Mouse (Mus musculus) heart, embryonic 15.5 days (tissue): ENCODE measurements around the gene Marveld1. TPM values are rescaled to one million over a fixed set of nuclear protein-coding genes. Genes with fewer than 3 reads are reported as not detected.

Experiments used
- ATAC-seq: fragments of 200-750 bp; cut with Nextera tagmentation; replicated peaks from 2 replicates; pipeline ENCODE4 v1.8.0; 2017; ENCODE audit warnings: low read depth, moderate TSS enrichment; ENCODE audit not compliant: insufficient number of reproducible peaks, insufficient read depth, low FRiP score
- H3K27ac ChIP-seq: fragments of 300-500 bp; sonication (generic); 2 replicates; pipeline ENCODE4 v1.5.1; 2015; ENCODE audit warnings: mild to moderate bottlenecking, inconsistent platforms
- H3K27me3 ChIP-seq: fragments of 300-500 bp; sonication (generic); 2 replicates; pipeline ENCODE4 v1.6.1; 2015; ENCODE audit warnings: inconsistent platforms
- H3K36me3 ChIP-seq: fragments of 300-500 bp; sonication (generic); 2 replicates; pipeline ENCODE4 v1.6.1; 2015; ENCODE audit warnings: mild to moderate bottlenecking, inconsistent platforms
- H3K4me1 ChIP-seq: fragments of 300-500 bp; sonication (generic); replicated peaks from 2 replicates; pipeline ENCODE4 v1.6.1; 2015; ENCODE audit warnings: inconsistent platforms
- H3K4me2 ChIP-seq: fragments of 300-500 bp; sonication (generic); 2 replicates; pipeline ENCODE4 v1.6.1; 2015; ENCODE audit warnings: inconsistent platforms, mild to moderate bottlenecking, moderate library complexity
- H3K4me3 ChIP-seq: fragments of 300-500 bp; sonication (generic); 2 replicates; pipeline ENCODE4 v1.5.1; 2015; ENCODE audit warnings: mild to moderate bottlenecking, inconsistent platforms
- H3K9ac ChIP-seq: fragments of 300-500 bp; sonication (generic); 2 replicates; pipeline ENCODE4 v1.6.1; 2015; ENCODE audit warnings: mild to moderate bottlenecking, inconsistent platforms
- H3K9me3 ChIP-seq: fragments of 300-500 bp; sonication (generic); replicated peaks from 2 replicates; pipeline ENCODE4 v1.6.1; 2016; ENCODE audit warnings: inconsistent platforms
- WGBS: fragments of 180-500 bp; shearing (Covaris S2); methylation state at CpG from one replicate; pipeline ENCODE4 v1.1.7; 2015; ENCODE audit warnings: mixed read lengths; 5-methylcytosine and 5-hydroxymethylcytosine counted together
- polyA plus RNA-seq: library from polyadenylated mRNA; unstranded; fragments of >200 nt; fragmentation: Nextera tagmentation; extraction: Ambion mirVana; gene quantifications from 2 replicates; pipeline ENCODE4 v1.2.1, GENCODE M21; 2015

The Marveld1 gene
- 15.8 and 24.0 TPM in 2 replicates for polyA plus RNA-seq

DNA sequence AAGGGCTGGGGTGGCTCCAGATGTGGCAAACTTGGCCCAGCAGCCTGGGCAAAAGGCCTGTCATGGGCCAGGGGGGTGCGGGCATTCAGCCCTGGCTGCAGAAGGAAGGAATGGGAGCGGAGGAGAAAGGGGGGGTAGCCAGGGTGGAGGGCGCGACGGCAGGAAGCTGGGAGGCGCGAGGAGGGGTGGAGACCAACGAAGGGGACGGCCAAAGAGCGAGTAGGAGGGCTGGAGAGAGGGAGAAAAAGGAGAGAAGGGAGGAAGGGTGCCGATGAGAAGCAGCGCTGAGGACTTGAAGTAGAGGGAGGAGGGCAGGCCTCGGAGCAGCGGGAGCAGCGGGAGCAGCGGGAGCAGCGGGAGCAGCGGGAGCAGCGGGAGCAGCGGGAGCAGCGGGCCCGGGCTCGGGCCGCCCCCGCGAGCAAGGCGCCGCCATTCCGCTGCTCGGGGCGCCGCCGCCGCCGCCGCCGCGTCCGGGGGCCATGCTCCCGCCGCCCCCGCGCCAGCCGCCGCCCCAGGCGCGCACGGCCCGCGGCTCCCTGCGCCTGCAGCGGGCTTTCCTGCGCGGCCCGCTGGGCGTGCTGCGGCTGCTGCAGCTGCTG lies at the start of gene Marveld1:
Gene Marveld1, plus strand, starts transcription at position 231 of the 599 bp plus-strand sequence.
- WGBS, result under 1% methylated on average over 25 of the region's 57 CpGs
- peak; percentile 77 for ATAC-seq
- H3K9ac ChIP-seq, result peak within 1 kb of the TSS; percentile 88
- H3K27ac ChIP-seq, result peak within 1 kb of the TSS; percentile 91
- H3K4me2 ChIP-seq, result peak within 1 kb of the TSS; percentile 90
- no peaks in the 10 kb centered on the region for H3K36me3 ChIP-seq
- no peaks in the 10 kb centered on the region for H3K27me3 ChIP-seq
- no peaks in the 10 kb centered on the region for H3K9me3 ChIP-seq
- H3K4me1 ChIP-seq, result peaks cover 57% of the 10 kb centered on the region
- H3K4me3 ChIP-seq, result peak within 1 kb of the TSS; percentile 79

DNA sequence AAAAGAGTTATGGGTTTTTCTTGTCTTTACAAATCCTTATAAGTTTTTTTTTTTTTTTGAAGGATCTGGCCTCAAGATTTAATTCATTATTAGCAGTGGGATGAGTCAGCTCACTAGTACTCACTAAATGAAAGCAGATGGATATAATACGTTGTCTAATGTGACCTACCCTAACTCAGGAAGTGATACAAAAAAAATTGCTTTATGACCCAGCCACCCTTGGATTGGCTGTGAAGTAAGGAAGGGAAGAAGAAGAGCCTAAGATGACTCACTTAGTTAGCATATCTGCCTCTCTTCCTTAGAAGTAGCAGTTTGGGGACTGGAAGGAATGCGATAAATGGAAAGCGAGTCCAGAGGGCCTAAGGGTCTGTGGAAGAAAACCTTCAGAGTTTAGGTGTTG lies 47.8 kb upstream of the Marveld1 start:
- Histone ChIP-seq H3K27ac (no peak overlapping the region), H3K9ac (no peak overlapping the region), H3K36me3 (peaks cover 14% of the 10 kb centered on the region), H3K27me3 (no peaks in the 10 kb centered on the region), H3K4me3 (no peak overlapping the region), H3K4me2 (no peak overlapping the region), H3K4me1 (no peaks in the 10 kb centered on the region), H3K9me3 (no peaks in the 10 kb centered on the region)
- ATAC-seq, result no peak
- 78% methylated on average over 3 of the region's 3 CpGs for WGBS

DNA sequence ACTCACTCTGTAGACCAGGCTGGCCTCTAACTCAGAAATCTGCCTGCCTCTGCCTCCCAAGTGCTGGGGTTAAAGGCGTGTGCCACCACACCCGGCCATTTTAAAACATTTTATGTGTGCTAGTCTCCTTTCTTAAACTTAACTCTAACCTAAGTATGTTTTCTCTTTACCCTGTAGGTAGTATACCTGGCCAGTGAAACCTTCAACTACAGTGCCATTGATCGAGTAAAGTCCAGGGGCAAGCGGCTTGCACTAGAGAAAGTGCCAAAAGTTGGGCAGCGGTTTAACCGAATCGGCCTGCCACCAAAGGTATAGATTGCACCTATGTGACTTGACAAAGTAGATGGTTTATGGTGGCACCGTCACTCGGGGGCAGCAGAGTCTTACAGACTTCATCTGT lies 42.5 kb upstream of the Marveld1 start:
- peaks cover 23% of the 10 kb centered on the region for H3K36me3 ChIP-seq
- no peak for ATAC-seq
- no peak overlapping the region for H3K27ac ChIP-seq
- no peak overlapping the region for H3K4me3 ChIP-seq
- H3K4me2 ChIP-seq, result no peak overlapping the region
- no peak overlapping the region for H3K9ac ChIP-seq
- WGBS, result 91% methylated on average over 9 of the region's 9 CpGs
- H3K9me3 ChIP-seq, result no peaks in the 10 kb centered on the region
- H3K27me3 ChIP-seq, result no peaks in the 10 kb centered on the region
- no peaks in the 10 kb centered on the region for H3K4me1 ChIP-seq

DNA sequence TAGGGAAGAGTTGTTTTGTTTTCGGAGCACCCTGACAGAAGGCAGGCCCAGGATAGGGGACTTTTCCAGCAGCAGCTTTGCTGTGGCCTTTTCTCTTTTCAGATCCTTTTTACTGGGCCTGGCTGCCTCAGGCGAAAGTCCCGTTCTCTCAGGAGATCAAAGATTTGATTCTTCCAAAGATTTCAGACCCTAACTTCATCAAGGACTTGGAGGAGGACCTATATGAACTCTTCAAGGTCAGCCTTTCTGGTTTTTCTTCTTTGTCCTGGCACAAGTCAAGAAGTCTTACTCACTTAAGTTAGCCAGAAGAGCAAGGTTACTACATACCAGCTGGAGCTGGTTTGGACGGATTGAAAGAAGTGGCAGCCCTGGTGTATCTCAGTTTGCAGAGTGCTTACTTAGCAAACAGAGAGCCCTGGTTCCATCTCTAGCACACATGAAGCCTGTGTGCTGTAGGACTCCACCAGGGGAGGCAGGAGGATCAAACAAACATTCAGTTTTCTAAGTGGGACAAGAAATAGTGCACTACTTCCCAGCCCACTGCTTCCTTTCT lies 31.3 kb upstream of the Marveld1 start:
- Histone ChIP-seq H3K9ac (no peak overlapping the region), H3K4me3 (no peak overlapping the region), H3K27me3 (no peaks in the 10 kb centered on the region), H3K27ac (no peak overlapping the region), H3K9me3 (no peaks in the 10 kb centered on the region), H3K36me3 (peaks cover 40% of the 10 kb centered on the region), H3K4me2 (no peak overlapping the region), H3K4me1 (no peaks in the 10 kb centered on the region)
- WGBS, result 85% methylated on average over 4 of the region's 4 CpGs
- no peak for ATAC-seq

DNA sequence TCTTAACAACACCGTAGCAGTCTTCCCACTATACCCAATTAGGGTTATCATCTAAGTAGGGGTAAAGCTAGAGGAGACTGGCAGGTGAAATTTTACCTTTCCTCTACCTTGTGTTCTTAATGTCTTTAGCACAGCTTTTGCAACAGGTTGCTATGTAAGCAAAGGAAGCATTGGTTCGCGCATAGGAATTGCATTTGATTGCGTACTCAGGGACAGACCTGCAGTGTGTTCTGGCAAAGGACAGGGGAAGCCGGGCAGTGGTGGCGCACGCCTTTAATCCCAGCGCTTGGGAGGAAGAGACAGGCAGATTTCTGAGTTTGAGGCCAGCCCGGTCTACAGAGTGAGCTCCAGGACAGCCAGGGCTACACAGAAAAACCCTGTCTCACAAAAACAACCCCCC lies 29.1 kb upstream of the Marveld1 start:
- no peak overlapping the region for H3K9ac ChIP-seq
- H3K36me3 ChIP-seq, result peaks cover 58% of the 10 kb centered on the region
- 93% methylated on average over 9 of the region's 9 CpGs for WGBS
- H3K4me1 ChIP-seq, result no peaks in the 10 kb centered on the region
- ATAC-seq, result no peak
- H3K27me3 ChIP-seq, result no peaks in the 10 kb centered on the region
- H3K9me3 ChIP-seq, result no peaks in the 10 kb centered on the region
- H3K4me3 ChIP-seq, result no peak overlapping the region
- no peak overlapping the region for H3K27ac ChIP-seq
- H3K4me2 ChIP-seq, result no peak overlapping the region

DNA sequence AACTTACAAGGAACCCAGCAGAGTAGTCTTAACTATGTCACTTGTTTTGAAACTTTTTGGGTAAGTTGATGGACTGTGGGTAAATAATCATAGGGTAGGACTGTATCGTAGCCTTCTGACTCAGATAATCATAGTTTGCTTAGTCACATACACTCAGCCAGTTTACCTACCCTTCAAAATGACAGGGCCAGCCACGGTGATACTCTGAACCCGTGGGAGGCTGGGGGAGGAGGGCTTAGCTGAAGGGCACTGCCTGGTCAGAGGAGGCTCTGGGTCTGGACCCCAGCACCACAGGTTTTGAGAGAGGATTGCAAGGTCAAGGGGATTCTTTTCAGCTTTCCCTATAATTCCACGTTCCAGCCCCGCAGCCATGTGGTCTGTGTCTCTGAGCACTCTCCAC lies 28.6 kb upstream of the Marveld1 start:
- no peaks in the 10 kb centered on the region for H3K4me1 ChIP-seq
- WGBS, result 77% methylated on average over 5 of the region's 5 CpGs
- H3K27me3 ChIP-seq, result no peaks in the 10 kb centered on the region
- H3K9ac ChIP-seq, result no peak overlapping the region
- peaks cover 58% of the 10 kb centered on the region for H3K36me3 ChIP-seq
- no peak overlapping the region for H3K4me3 ChIP-seq
- ATAC-seq, result no peak
- H3K9me3 ChIP-seq, result no peaks in the 10 kb centered on the region
- H3K27ac ChIP-seq, result no peak overlapping the region
- H3K4me2 ChIP-seq, result no peak overlapping the region

DNA sequence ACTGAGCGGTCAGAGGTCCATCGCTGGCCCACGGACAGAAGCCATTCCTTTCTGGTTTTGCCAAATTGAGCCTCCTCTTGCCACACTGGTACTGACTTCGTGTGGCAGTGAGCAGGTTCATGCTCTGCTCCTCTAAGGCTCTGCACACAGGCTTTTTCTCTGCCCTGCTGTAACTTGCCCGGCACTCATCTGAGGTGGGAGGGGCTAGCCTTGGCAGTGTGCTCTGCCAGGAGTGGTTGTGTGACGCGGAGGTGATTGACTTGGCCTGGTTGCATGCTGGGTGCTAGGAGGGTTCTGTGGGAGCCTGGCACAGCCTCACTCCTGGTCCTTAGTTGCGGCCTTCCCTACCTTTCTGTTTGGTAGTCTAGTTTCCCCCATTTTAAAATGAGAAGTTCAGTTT lies 26.7 kb upstream of the Marveld1 start:
- no peaks in the 10 kb centered on the region for H3K27me3 ChIP-seq
- H3K4me1 ChIP-seq, result peaks cover 6% of the 10 kb centered on the region
- H3K4me3 ChIP-seq, result no peak overlapping the region
- peaks cover 49% of the 10 kb centered on the region for H3K36me3 ChIP-seq
- no peak overlapping the region for H3K27ac ChIP-seq
- H3K9ac ChIP-seq, result no peak overlapping the region
- WGBS, result 87% methylated on average over 8 of the region's 8 CpGs
- no peak overlapping the region for H3K4me2 ChIP-seq
- no peaks in the 10 kb centered on the region for H3K9me3 ChIP-seq
- ATAC-seq, result no peak

DNA sequence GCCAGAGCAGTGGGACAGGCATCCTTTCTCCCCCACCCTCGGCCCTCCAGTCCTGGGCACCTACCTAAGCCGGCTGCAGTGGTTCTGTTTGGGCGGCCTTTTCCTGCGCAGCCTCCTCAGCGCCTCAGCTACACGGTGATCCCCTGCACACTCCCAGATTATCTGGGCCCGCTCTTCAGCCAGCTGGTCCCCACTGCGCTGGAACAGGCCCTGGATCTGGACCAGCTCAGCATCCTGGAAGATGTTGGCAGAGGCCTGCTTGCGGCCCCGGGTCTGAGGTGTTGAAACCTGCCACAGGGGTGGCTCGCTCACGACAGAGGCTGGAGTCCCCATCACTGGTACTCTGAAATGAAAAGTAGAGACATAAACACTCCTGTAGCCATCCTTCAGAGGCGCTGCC lies 22.5 kb upstream of the Marveld1 start:
- no peak overlapping the region for H3K9ac ChIP-seq
- 79% methylated on average over 13 of the region's 13 CpGs for WGBS
- peaks cover 35% of the 10 kb centered on the region for H3K4me1 ChIP-seq

DNA sequence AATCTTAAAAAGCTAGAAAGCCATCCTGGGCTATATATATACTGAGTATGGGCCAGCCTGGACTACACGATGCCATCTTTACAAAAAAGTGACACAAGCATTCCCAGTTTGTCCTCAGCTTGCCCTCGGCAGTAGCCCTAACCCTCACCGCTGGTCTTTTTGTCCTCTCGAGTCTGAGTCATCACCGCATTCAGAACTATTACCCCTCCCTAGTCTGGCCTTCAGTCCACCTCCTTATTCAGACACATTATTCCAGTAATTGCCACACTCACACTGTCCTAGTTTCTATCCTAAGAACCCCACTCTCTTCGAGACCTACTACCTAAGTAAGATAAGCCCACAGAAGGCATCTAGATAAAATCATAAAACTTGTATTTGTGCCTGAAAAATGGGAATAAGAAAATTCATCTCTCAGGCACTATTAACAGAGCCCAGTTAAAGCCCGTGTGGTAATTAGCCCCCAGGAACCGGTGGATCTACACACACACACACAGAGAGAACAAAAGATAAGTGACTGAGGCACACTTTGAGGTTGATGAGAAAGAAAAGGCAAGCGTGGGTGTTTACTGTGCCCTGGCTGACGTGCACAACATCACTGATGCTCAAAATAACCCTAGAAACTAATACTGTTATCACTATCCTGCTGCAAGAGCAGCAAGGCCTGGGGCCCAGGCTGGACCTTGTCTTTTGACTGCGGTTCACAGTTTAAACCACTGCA lies 21.5 kb upstream of the Marveld1 start:
- Histone ChIP-seq H3K4me3 (no peak overlapping the region), H3K4me2 (no peak overlapping the region), H3K36me3 (peaks cover 34% of the 10 kb centered on the region), H3K4me1 (peaks cover 42% of the 10 kb centered on the region), H3K27me3 (no peaks in the 10 kb centered on the region), H3K27ac (no peak overlapping the region), H3K9ac (no peak overlapping the region), H3K9me3 (no peaks in the 10 kb centered on the region)
- 64% methylated on average over 11 of the region's 11 CpGs for WGBS
- ATAC-seq, result no peak

More for the DNA sequence above, 22.5 kb upstream of the Marveld1 start:
- Histone ChIP-seq H3K36me3 (peaks cover 38% of the 10 kb centered on the region), H3K27me3 (no peaks in the 10 kb centered on the region), H3K9me3 (no peaks in the 10 kb centered on the region), H3K4me3 (no peak overlapping the region), H3K27ac (no peak overlapping the region), H3K4me2 (no peak overlapping the region)
- no peak for ATAC-seq

DNA sequence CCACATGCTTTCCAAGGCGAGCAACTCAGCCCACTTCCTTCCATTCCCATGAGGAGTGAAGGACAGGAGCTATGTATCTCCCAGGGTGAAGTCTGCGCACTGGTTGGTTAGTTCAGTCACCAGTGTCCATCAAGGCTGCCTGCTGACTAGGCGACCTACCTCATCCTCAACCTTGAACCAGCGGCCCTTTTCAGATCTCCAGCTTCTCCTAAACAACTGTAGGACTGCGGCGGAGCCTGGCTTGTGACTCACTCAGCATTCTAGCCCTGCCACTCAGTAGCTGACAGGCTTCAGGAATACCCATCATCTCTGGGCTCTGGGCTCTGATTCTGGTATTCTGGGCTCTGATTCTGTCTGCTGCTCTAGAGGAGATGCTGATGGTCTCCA lies 21.0 kb upstream of the Marveld1 start:
- H3K36me3 ChIP-seq, result peaks cover 29% of the 10 kb centered on the region
- no peak overlapping the region for H3K27ac ChIP-seq
- H3K4me1 ChIP-seq, result peaks cover 42% of the 10 kb centered on the region
- 74% methylated on average over 6 of the region's 6 CpGs for WGBS
- no peak for ATAC-seq
- H3K4me2 ChIP-seq, result no peak overlapping the region
- no peaks in the 10 kb centered on the region for H3K9me3 ChIP-seq
- H3K9ac ChIP-seq, result no peak overlapping the region
- no peak overlapping the region for H3K4me3 ChIP-seq
- no peaks in the 10 kb centered on the region for H3K27me3 ChIP-seq

DNA sequence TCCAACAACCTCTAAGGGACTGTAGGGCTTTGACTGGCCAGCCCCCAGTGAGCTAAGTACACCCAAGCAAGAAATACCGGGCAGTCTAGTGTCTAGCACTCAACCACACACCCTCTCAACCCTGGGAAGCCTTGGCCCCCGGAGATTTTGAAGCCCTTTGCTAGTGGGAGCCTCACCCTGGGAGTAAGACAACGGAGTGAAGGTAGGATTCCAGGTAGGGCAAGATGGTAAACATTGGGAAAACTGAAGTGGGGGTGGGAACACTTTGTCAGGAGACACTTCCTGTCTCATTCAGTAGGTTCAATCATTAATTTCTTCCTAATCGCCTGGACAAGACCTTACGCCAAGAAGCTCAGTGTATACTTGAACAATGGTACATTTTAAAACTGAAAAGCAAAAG lies 20.2 kb upstream of the Marveld1 start:
- 79% methylated on average over 5 of the region's 5 CpGs for WGBS
- H3K36me3 ChIP-seq, result peaks cover 20% of the 10 kb centered on the region
- peaks cover 42% of the 10 kb centered on the region for H3K4me1 ChIP-seq
- no peak overlapping the region for H3K9ac ChIP-seq
- H3K9me3 ChIP-seq, result no peaks in the 10 kb centered on the region
- H3K4me2 ChIP-seq, result no peak overlapping the region
- H3K4me3 ChIP-seq, result no peak overlapping the region
- H3K27ac ChIP-seq, result no peak overlapping the region
- H3K27me3 ChIP-seq, result no peaks in the 10 kb centered on the region
- ATAC-seq, result no peak
